Mouse (Mus musculus) heart, postnatal 4 days (tissue): ENCODE measurements at regions not wholly inside any gene's neighbourhood (a gene's known extent, or its start where the extent isn't known, plus 50 kb on each side); places are given as distances from the start of the nearest gene placed in this dataset.

Experiments
- DNase-seq: peaks from one replicate; pipeline ENCODE4 v3.0.0; 2021

GRCm38 (mm10) chr7:110717104-110717503 lies 50.9 kb upstream of the Ampd3 start:
- no peak for DNase-seq
